Mouse (Mus musculus) MEL (cell line): ENCODE measurements at regions not wholly inside any gene's neighbourhood (a gene's known extent, or its start where the extent isn't known, plus 50 kb on each side); places are given as distances from the start of the nearest gene placed in this dataset.

ENCODE experiments used
- DNase-seq: peaks from one replicate; pipeline ENCODE4 v3.0.0; 2011; ENCODE audit warnings: low read depth, low spot score
- H3K27ac ChIP-seq: 2 replicates; pipeline ENCODE4 v1.5.1; 2012; ENCODE audit warnings: low read depth, mild to moderate bottlenecking, control low read depth, low read length, moderate library complexity; ENCODE audit not compliant: control insufficient read depth
- H3K27me3 ChIP-seq, 2 experiments: fragments of 150-350 bp in 1 of 2; sonication (generic) in 1 of 2; 2 replicates each; pipeline ENCODE4 v1.6.1; 2012; ENCODE audit warnings: low read length in 2 of 2, mild to moderate bottlenecking in 2 of 2, improper control_type of control experiment in 1 of 2, moderate library complexity in 1 of 2; ENCODE audit not compliant: insufficient read depth in 2 of 2, control insufficient read depth in 1 of 2
- H3K36me3 ChIP-seq, 2 experiments: 2 replicates each; pipeline ENCODE4 v1.6.1; 2012 to 2014; ENCODE audit warnings: low read length in 2 of 2, improper control_type of control experiment in 1 of 2, inconsistent platforms in 1 of 2, mild to moderate bottlenecking in 1 of 2; ENCODE audit not compliant: insufficient read depth in 2 of 2, control insufficient read depth in 1 of 2
- H3K4me1 ChIP-seq, 2 experiments: fragments of 150-350 bp in 1 of 2; sonication (generic) in 1 of 2; 2 replicates each; pipeline ENCODE4 v1.6.1; 2012; ENCODE audit warnings: low read length in 2 of 2, improper control_type of control experiment in 1 of 2, mild to moderate bottlenecking in 1 of 2; ENCODE audit not compliant: insufficient read depth in 2 of 2, control insufficient read depth in 1 of 2
- H3K4me3 ChIP-seq, 2 experiments: fragments of 150-350 bp in 1 of 2; sonication (generic) in 1 of 2; 2 replicates each; pipeline ENCODE4 v1.5.1; 2012; ENCODE audit warnings: low read depth in 2 of 2, low read length in 2 of 2, mild to moderate bottlenecking in 2 of 2, moderate library complexity in 2 of 2, control low read depth in 1 of 2, improper control_type of control experiment in 1 of 2; ENCODE audit not compliant: control insufficient read depth in 1 of 2, insufficient read depth in 1 of 2
- H3K79me2 ChIP-seq: 2 replicates; pipeline ENCODE4 v1.6.1; 2012; ENCODE audit warnings: mild to moderate bottlenecking, low read length, moderate library complexity; ENCODE audit not compliant: control insufficient read depth, poor library complexity, insufficient read depth
- H3K9ac ChIP-seq: 2 replicates; pipeline ENCODE4 v1.6.1; 2012; ENCODE audit warnings: low read depth, mild to moderate bottlenecking, control low read depth, low read length, moderate library complexity; ENCODE audit not compliant: control insufficient read depth, poor library complexity, severe bottlenecking
- H3K9me3 ChIP-seq: fragments of 150-350 bp; sonication (generic); replicated peaks from 2 replicates; pipeline ENCODE4 v1.6.1; 2012; ENCODE audit warnings: mild to moderate bottlenecking, low read length, improper control_type of control experiment, moderate library complexity; ENCODE audit not compliant: insufficient read depth
- CHD1 ChIP-seq: IDR thresholded peaks from 2 replicates; pipeline ENCODE4 v1.6.1; 2012; ENCODE audit warnings: low read depth, mild to moderate bottlenecking, inconsistent platforms, low read length, improper control_type of control experiment
- CTCF ChIP-seq, 3 experiments: IDR thresholded peaks in 2 of 3; conservative IDR thresholded peaks in 1 of 3; 2 replicates each; pipeline ENCODE4 v1.5.1; 2011 to 2012; ENCODE audit warnings: low read length in 3 of 3, low read depth in 2 of 3, mild to moderate bottlenecking in 2 of 3, improper control_type of control experiment in 1 of 3, inconsistent platforms in 1 of 3, mixed read lengths in 1 of 3, moderate library complexity in 1 of 3; ENCODE audit not compliant: control insufficient read depth in 1 of 3, insufficient read depth in 1 of 3, poor library complexity in 1 of 3, severe bottlenecking in 1 of 3
- ELF1 ChIP-seq: IDR thresholded peaks from 2 replicates; pipeline ENCODE4 v1.6.1; 2014; ENCODE audit warnings: low read depth, mild to moderate bottlenecking, inconsistent platforms, low read length, improper control_type of control experiment, moderate library complexity
- EP300 ChIP-seq, 2 experiments: IDR thresholded peaks; 2 replicates each; pipeline ENCODE4 v1.6.1; 2011; ENCODE audit warnings: improper control_type of control experiment in 2 of 2, low read length in 2 of 2, low read depth in 1 of 2, mild to moderate bottlenecking in 1 of 2
- ETS1 ChIP-seq: IDR thresholded peaks from 2 replicates; pipeline ENCODE4 v1.6.1; 2012; ENCODE audit warnings: low read depth, mild to moderate bottlenecking, inconsistent platforms, low read length, improper control_type of control experiment, moderate library complexity
- GATA1 ChIP-seq: IDR thresholded peaks from 2 replicates; pipeline ENCODE4 v1.6.1; 2011; ENCODE audit warnings: low read depth, low read length, improper control_type of control experiment
- JUND ChIP-seq: IDR thresholded peaks from 2 replicates; pipeline ENCODE4 v1.6.1; 2011; ENCODE audit warnings: low read depth, mild to moderate bottlenecking, improper control_type of control experiment, low read length
- MYB ChIP-seq: IDR thresholded peaks from 2 replicates; pipeline ENCODE4 v1.6.1; 2011; ENCODE audit warnings: mild to moderate bottlenecking, low read depth, low read length, improper control_type of control experiment
- NELFE ChIP-seq: IDR thresholded peaks from 2 replicates; pipeline ENCODE4 v1.6.1; 2011; ENCODE audit warnings: low read depth, low read length, improper control_type of control experiment
- NRF1 ChIP-seq: IDR thresholded peaks from 2 replicates; pipeline ENCODE4 v1.6.1; 2014; ENCODE audit warnings: low read depth, mild to moderate bottlenecking, inconsistent platforms, low read length, improper control_type of control experiment, moderate library complexity; ENCODE audit not compliant: poor library complexity, insufficient read depth, severe bottlenecking
- POLR2A ChIP-seq, 2 experiments: IDR thresholded peaks; 2 replicates each; pipeline ENCODE4 v1.6.1; 2011 to 2012; ENCODE audit warnings: low read length in 2 of 2, mild to moderate bottlenecking in 2 of 2, control low read depth in 1 of 2, improper control_type of control experiment in 1 of 2, low read depth in 1 of 2, moderate library complexity in 1 of 2; ENCODE audit not compliant: control insufficient read depth in 1 of 2, insufficient read depth in 1 of 2, poor library complexity in 1 of 2
- POLR2AphosphoS2 ChIP-seq: IDR thresholded peaks from 2 replicates; pipeline ENCODE4 v1.6.1; 2011; ENCODE audit warnings: low read length, improper control_type of control experiment
- RAD21 ChIP-seq: IDR thresholded peaks from 2 replicates; pipeline ENCODE4 v1.6.1; 2011; ENCODE audit warnings: mild to moderate bottlenecking, low read depth, low read length, improper control_type of control experiment
- RCOR1 ChIP-seq: IDR thresholded peaks from 2 replicates; pipeline ENCODE4 v1.6.1; 2012; ENCODE audit warnings: low read depth, mild to moderate bottlenecking, inconsistent platforms, low read length, improper control_type of control experiment
- TAL1 ChIP-seq: IDR thresholded peaks from 2 replicates; pipeline ENCODE4 v1.6.1; 2012; ENCODE audit warnings: mild to moderate bottlenecking, inconsistent platforms, low read length, moderate library complexity, mixed read lengths
- TBP ChIP-seq: IDR thresholded peaks from 2 replicates; pipeline ENCODE4 v1.8.0; 2011; ENCODE audit warnings: low read depth, low read length, improper control_type of control experiment
- UBTF ChIP-seq: IDR thresholded peaks from 2 replicates; pipeline ENCODE4 v1.6.1; 2012; ENCODE audit warnings: low read depth, mild to moderate bottlenecking, inconsistent platforms, low read length, improper control_type of control experiment, moderate library complexity, borderline replicate concordance; ENCODE audit not compliant: insufficient read depth
- USF1 ChIP-seq: IDR thresholded peaks from 2 replicates; pipeline ENCODE4 v1.6.1; 2014; ENCODE audit warnings: low read depth, mild to moderate bottlenecking, inconsistent platforms, low read length, improper control_type of control experiment, moderate library complexity
- USF2 ChIP-seq, 2 experiments: IDR thresholded peaks; 2 replicates each; pipeline ENCODE4 v1.6.1; 2011 to 2012; ENCODE audit warnings: improper control_type of control experiment in 2 of 2, low read length in 2 of 2, borderline replicate concordance in 1 of 2, inconsistent platforms in 1 of 2, low read depth in 1 of 2, mild to moderate bottlenecking in 1 of 2; ENCODE audit not compliant: insufficient read depth in 1 of 2
- ZKSCAN1 ChIP-seq: IDR thresholded peaks from 2 replicates; pipeline ENCODE4 v1.6.1; 2012; ENCODE audit warnings: low read depth, mild to moderate bottlenecking, inconsistent platforms, low read length, improper control_type of control experiment, moderate library complexity
- ZMIZ1 ChIP-seq: IDR thresholded peaks from 2 replicates; pipeline ENCODE4 v1.6.1; 2012; ENCODE audit warnings: low read depth, mild to moderate bottlenecking, inconsistent platforms, low read length, improper control_type of control experiment, moderate library complexity

DNA sequence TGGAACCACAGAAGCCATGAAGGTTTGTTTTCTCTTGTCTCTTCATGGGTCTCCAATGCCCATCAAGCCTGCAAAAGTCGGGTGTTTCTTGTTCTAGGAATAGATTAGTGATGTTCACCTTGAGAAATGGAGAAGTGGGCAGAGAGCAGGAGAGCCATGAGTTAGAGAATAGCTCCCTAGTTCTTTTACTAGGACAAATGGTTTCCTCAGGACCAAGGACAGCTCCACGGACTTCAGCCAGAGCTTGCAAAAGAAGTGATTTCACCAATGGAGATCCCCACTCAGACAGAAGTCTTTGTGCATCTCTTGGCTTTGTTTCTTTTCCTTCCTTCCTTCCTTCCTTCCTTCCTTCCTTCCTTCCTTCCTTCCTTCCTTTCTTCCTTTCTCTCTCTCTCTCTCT lies 166.3 kb upstream of the 1700012A03Rik start:
- Histone ChIP-seq H3K27me3 (no peaks in the 10 kb centered on the region), H3K9ac (no peak overlapping the region), H3K4me3 (no peak overlapping the region)
- TF ChIP-seq RAD21 = no peak
- TF ChIP-seq GATA1 = no peak
- no peak for TF ChIP-seq CTCF (IDR thresholded peaks at IDR 0.05 in 2 of 3, conservative IDR thresholded peaks at IDR 0.05 in 1 of 3; ENCODE audit: control insufficient read depth in 1 of 3, insufficient read depth in 1 of 3, low read depth in 2 of 3, low read length in 3 of 3, poor library complexity in 1 of 3, severe bottlenecking in 1 of 3)
- no peak for TF ChIP-seq EP300 (IDR thresholded peaks at IDR 0.05; ENCODE audit: low read depth in 1 of 2, low read length in 2 of 2)
- no peak for TF ChIP-seq RCOR1
- TF ChIP-seq ELF1 = no peak
- TF ChIP-seq, all 39 proteins: peak for 0
- H3K27ac ChIP-seq = no peak overlapping the region
- H3K4me1 ChIP-seq = no peaks in the 10 kb centered on the region
- no peaks in the 10 kb centered on the region for H3K79me2 ChIP-seq
- H3K9me3 ChIP-seq = no peaks in the 10 kb centered on the region
- H3K36me3 ChIP-seq = no peaks in the 10 kb centered on the region
- DNase-seq = peak; percentile 71

DNA sequence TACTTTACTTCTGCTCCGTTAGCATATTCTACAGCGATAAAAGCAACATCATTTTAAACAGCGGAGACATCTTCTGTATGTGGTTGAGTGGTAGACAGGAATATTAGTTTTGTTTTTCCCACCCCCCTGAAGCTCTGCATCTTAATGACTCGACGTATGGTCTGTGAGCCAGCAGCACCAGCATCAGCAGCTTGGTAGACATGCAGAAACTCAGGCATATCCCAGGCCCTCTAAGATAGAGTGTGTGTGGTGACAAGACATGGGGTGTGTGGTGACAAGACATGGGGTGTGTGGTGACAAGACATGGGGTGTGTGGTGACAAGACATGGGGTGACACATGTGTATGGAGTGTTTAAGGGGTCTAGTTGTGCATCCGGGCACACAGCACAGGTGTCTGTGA lies 175.4 kb upstream of the 1700012A03Rik start:
- DNase-seq = no peak
- Histone ChIP-seq H3K9me3 (no peaks in the 10 kb centered on the region), H3K9ac (no peak overlapping the region), H3K4me3 (no peak overlapping the region), H3K79me2 (no peaks in the 10 kb centered on the region), H3K27me3 (no peaks in the 10 kb centered on the region; a peak in 1 of 4 replicates), H3K4me1 (no peaks in the 10 kb centered on the region), H3K36me3 (no peaks in the 10 kb centered on the region), H3K27ac (no peak overlapping the region)
- TF ChIP-seq ETS1 = no peak
- no peak for TF ChIP-seq USF1
- no peak for TF ChIP-seq RCOR1
- TF ChIP-seq POLR2AphosphoS2 = no peak
- TF ChIP-seq CHD1 = no peak

DNA sequence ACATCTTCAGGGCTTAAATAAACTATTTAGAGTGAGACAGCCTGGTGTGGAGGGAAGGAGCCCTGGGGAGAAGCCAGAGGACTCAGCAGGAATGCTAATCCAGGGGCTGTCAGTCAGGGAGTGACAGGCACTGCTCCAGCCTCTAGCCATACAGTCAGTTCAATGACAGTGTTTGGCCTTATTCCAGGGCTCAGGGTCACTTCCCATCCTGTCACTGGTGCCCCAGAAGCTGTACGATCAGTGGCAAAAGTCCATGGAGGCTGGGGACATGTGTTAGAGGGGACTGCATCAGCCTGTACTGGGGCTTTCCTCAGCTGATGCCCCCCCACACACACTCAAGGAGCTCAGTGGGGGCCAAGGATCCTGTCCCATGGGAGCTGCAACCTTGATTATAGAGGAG lies 176.1 kb upstream of the 1700012A03Rik start:
- H3K4me3 ChIP-seq = no peak overlapping the region
- H3K27me3 ChIP-seq = no peaks in the 10 kb centered on the region; a peak in 1 of 4 replicates
- H3K27ac ChIP-seq = no peak overlapping the region
- no peak for DNase-seq
- H3K9me3 ChIP-seq = no peaks in the 10 kb centered on the region
- TF ChIP-seq MYB (no peak), TAL1 (no peak), POLR2A (IDR thresholded peaks at IDR 0.05; ENCODE audit: control insufficient read depth in 1 of 2, insufficient read depth in 1 of 2, low read depth in 1 of 2, low read length in 2 of 2, poor library complexity in 1 of 2) (no peak), JUND (no peak), UBTF (no peak), TBP (no peak), ZKSCAN1 (no peak), CTCF (IDR thresholded peaks at IDR 0.05 in 2 of 3, conservative IDR thresholded peaks at IDR 0.05 in 1 of 3; ENCODE audit: control insufficient read depth in 1 of 3, insufficient read depth in 1 of 3, low read depth in 2 of 3, low read length in 3 of 3, poor library complexity in 1 of 3, severe bottlenecking in 1 of 3) (no peak), ZMIZ1 (no peak), USF2 (IDR thresholded peaks at IDR 0.05; ENCODE audit: borderline replicate concordance in 1 of 2, insufficient read depth in 1 of 2, low read depth in 1 of 2, low read length in 2 of 2) (no peak), NRF1 (no peak), CHD1 (no peak), NELFE (no peak)
- TF ChIP-seq, all 39 proteins: peak for 0
- no peaks in the 10 kb centered on the region for H3K79me2 ChIP-seq
- H3K36me3 ChIP-seq = no peaks in the 10 kb centered on the region
- H3K9ac ChIP-seq = no peak overlapping the region
- no peaks in the 10 kb centered on the region for H3K4me1 ChIP-seq
